Mouse (Mus musculus) heart, embryonic 11.5 days (tissue): ENCODE results near the gene Cdk5. TPM values are rescaled to one million over a fixed set of nuclear protein-coding genes. Genes with fewer than 3 reads are reported as not detected.
"Not testable (repeated sequence)": the region's sequence is repeated elsewhere in the genome, so short reads cannot be mapped to it uniquely, and the experiment has no call there.

Source experiments
- ATAC-seq: fragments of 200-750 bp; cut with Nextera tagmentation; replicated peaks from 2 replicates; pipeline ENCODE4 v1.8.0; 2017; ENCODE audit warnings: moderate library complexity; ENCODE audit not compliant: insufficient number of reproducible peaks, low FRiP score, low TSS enrichment
- H3K27ac ChIP-seq: fragments of 300-500 bp; sonication (generic); 2 replicates; pipeline ENCODE4 v1.5.1; 2014; ENCODE audit warnings: mild to moderate bottlenecking, low read depth, low read length
- H3K27me3 ChIP-seq: fragments of 300-500 bp; sonication (generic); 2 replicates; pipeline ENCODE4 v1.6.1; 2014; ENCODE audit warnings: mild to moderate bottlenecking, low read length, mixed read lengths; ENCODE audit not compliant: control insufficient read depth, insufficient read depth
- H3K36me3 ChIP-seq: fragments of 300-500 bp; sonication (generic); 2 replicates; pipeline ENCODE4 v1.6.1; 2014; ENCODE audit warnings: mild to moderate bottlenecking, low read length, moderate library complexity, mixed read lengths; ENCODE audit not compliant: control insufficient read depth, insufficient read depth
- H3K4me1 ChIP-seq: fragments of 300-500 bp; sonication (generic); 2 replicates; pipeline ENCODE4 v1.6.1; 2014; ENCODE audit warnings: low read length; ENCODE audit not compliant: control insufficient read depth, insufficient read depth
- H3K4me2 ChIP-seq: fragments of 300-500 bp; sonication (generic); 2 replicates; pipeline ENCODE4 v1.6.1; 2014; ENCODE audit warnings: mild to moderate bottlenecking, moderate library complexity
- H3K4me3 ChIP-seq: fragments of 300-500 bp; sonication (generic); 2 replicates; pipeline ENCODE4 v1.5.1; 2014; ENCODE audit warnings: low read depth, low read length
- H3K9ac ChIP-seq: fragments of 300-500 bp; sonication (generic); 2 replicates; pipeline ENCODE4 v1.6.1; 2014; ENCODE audit warnings: mild to moderate bottlenecking, low read depth, low read length, moderate library complexity
- H3K9me3 ChIP-seq: fragments of 300-500 bp; sonication (generic); replicated peaks from 2 replicates; pipeline ENCODE4 v1.6.1; 2016; ENCODE audit warnings: low read length; ENCODE audit not compliant: control insufficient read depth
- WGBS: fragments of 180-500 bp; shearing (Covaris S2); extraction: QIAGEN DNeasy Blood & Tissue Kit; methylation state at CpG from one replicate; pipeline ENCODE4 v1.1.7; 2014; ENCODE audit not compliant: insufficient replicate concordance; 5-methylcytosine and 5-hydroxymethylcytosine counted together
- polyA plus RNA-seq: library from polyadenylated mRNA; unstranded; fragments of >200 nt; fragmentation: Nextera tagmentation; extraction: Ambion mirVana; gene quantifications from 2 replicates; pipeline ENCODE4 v1.2.1, GENCODE M21; 2014

Cdk5 gene
- polyA plus RNA-seq, 1 experiment from 2014 or later, result 34.0 TPM

DNA sequence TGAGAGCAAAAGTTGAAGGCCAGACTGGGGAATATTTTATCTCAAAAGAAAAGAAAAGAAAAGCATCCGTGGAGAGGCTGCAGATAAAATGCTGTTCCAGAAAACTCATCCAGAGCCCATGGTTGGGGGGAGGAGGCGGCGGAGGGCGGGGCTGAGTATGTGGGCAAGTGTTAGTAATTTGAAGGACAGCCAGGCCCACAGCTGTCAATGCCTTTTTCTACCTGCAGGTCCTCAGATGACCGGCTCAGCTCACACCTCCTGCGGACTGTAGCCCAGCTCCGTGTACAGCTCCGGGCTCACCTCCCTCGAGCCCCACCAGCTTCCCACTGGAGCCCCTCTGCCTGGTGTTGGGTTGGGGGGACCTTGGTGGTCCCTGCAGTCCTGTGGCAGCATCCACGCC is 23.6 kb downstream of the Cdk5 start:
- Histone ChIP-seq H3K36me3 (no peaks in the 10 kb centered on the region; the same call in 1 of the 2 replicates), H3K9ac (no peak overlapping the region), H3K27me3 (no peaks in the 10 kb centered on the region), H3K27ac (no peak overlapping the region), H3K4me2 (no peak overlapping the region), H3K4me1 (no peaks in the 10 kb centered on the region), H3K4me3 (no peak overlapping the region), H3K9me3 (no peaks in the 10 kb centered on the region)
- 76% methylated on average over 10 of the region's 10 CpGs for WGBS
- no peak for ATAC-seq

- H3K36me3 ChIP-seq, ATAC-seq, H3K4me2 ChIP-seq, H3K27me3 ChIP-seq, H3K9ac ChIP-seq, H3K4me1 ChIP-seq, H3K4me3 ChIP-seq, H3K9me3 ChIP-seq, H3K27ac ChIP-seq: not testable (repeated sequence)
- WGBS, result 90% methylated on average over 6 of the region's 6 CpGs
Observed at GRCm38 (mm10) chr5:24396254-24396653, 27.1 kb downstream of the Cdk5 start.

- peak overlapping the region; percentile 85 for H3K27ac ChIP-seq
- peak overlapping the region; percentile 70 for H3K4me3 ChIP-seq
- no peaks in the 10 kb centered on the region for H3K36me3 ChIP-seq
- peaks cover 4% of the 10 kb centered on the region for H3K4me1 ChIP-seq
- 1% methylated on average over 36 of the region's 36 CpGs for WGBS
- no peaks in the 10 kb centered on the region for H3K27me3 ChIP-seq
- no peaks in the 10 kb centered on the region for H3K9me3 ChIP-seq
- peak overlapping the region; percentile 77 for H3K9ac ChIP-seq
- peak; percentile 96 for ATAC-seq
- peak overlapping the region; percentile 61 for H3K4me2 ChIP-seq
Observed at GRCm38 (mm10) chr5:24394165-24394894, 29.0 kb downstream of the Cdk5 start.

DNA sequence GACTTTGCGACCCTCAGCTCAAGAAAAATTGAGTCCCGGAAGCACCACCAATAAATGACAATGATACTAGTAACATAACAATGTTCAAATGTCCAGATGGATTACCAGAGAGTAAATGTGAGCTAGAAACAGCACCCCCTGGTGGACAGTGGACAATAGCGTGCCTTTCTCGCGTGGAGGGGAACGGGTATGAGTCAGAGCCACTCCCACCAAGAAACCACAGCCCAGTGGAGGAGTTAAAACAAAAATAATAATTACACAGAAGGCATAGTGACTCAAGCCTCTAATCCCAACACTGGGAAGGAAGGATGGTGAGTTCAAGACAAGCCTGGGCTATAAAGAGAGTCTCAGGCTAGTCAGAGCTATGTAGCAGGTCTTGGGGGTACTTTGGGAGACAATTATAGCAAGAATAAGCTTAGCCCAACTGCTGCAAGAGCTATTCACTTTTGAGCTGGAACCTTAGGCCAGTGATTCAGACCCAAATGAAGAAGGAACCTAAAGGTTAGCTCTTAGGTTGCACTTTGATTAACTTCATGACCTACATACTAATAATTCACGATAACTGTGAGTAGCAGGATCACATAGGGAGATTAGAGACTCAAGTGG is 29.8 kb downstream of the Cdk5 start, which contains the start of gene Abcb8:
Gene Abcb8, plus strand, starts transcription at position 272 of the 606 bp plus-strand sequence.
- no peak for ATAC-seq
- no peaks in the 10 kb centered on the region for H3K27me3 ChIP-seq
- peak within 1 kb of the TSS; percentile 77 for H3K9ac ChIP-seq
- H3K4me1 ChIP-seq, result peaks cover 8% of the 10 kb centered on the region
- H3K4me2 ChIP-seq, result peak within 1 kb of the TSS; percentile 61
- 19% methylated on average over 7 of the region's 7 CpGs for WGBS
- H3K9me3 ChIP-seq, result no peaks in the 10 kb centered on the region
- peak within 1 kb of the TSS; percentile 70 for H3K4me3 ChIP-seq
- H3K27ac ChIP-seq, result peak within 1 kb of the TSS; percentile 85
- H3K36me3 ChIP-seq, result no peaks in the 10 kb centered on the region

DNA sequence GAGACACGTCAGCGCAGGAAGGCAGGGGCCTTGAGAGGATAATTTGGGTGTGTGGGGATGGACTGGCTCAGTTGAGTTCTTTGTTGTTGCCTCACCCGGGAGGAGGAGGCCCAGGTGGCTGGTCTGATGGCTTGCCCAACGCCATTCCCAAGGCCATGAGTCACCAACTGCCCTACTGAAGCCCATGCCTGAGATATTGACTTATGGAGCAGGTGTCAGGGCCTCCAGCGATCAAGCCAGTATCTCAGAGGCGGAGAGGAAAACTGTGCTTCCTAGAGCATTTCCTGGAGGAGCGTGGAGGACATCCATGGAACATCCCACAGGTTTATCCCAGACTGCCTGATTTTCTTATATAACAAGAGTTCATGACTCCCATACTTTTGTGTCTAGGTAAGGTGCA is 30.6 kb downstream of the Cdk5 start:
- H3K4me2 ChIP-seq, result no peak overlapping the region
- ATAC-seq, result no peak
- peaks cover 10% of the 10 kb centered on the region for H3K4me1 ChIP-seq
- no peaks in the 10 kb centered on the region for H3K9me3 ChIP-seq
- H3K36me3 ChIP-seq, result no peaks in the 10 kb centered on the region
- no peak overlapping the region for H3K9ac ChIP-seq
- H3K27ac ChIP-seq, result no peak overlapping the region
- 70% methylated on average over 7 of the region's 7 CpGs for WGBS
- H3K4me3 ChIP-seq, result no peak overlapping the region
- no peaks in the 10 kb centered on the region for H3K27me3 ChIP-seq

DNA sequence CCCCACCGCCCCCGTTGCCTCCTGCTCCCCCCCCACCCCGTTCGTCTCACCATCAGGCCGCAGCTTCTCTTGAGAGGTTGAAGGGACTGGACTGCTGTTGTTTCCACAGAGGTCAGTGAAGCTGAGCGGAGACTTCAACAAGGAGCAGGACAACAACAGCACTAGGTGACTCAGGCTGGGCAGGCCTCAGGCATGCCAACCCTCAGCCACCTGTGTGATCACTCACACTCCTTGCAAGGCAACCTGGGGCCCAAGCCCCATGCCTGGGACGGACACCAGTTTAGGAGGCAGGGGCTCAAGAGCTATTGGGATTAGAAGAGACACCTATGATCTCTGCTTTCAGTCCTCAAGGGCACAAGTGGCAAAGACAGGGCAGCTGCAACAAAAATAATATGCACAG is 31.5 kb downstream of the Cdk5 start, which contains the start of gene Atg9b:
Gene Atg9b, minus strand, starts transcription at position 280 of the 400 bp plus-strand sequence.
- Histone ChIP-seq H3K4me1 (peaks cover 16% of the 10 kb centered on the region), H3K9me3 (no peaks in the 10 kb centered on the region), H3K27me3 (no peaks in the 10 kb centered on the region; the same call in 1 of the 2 replicates), H3K4me2 (no peak within 1 kb of the TSS), H3K9ac (no peak within 1 kb of the TSS), H3K36me3 (no peaks in the 10 kb centered on the region), H3K27ac (no peak within 1 kb of the TSS), H3K4me3 (no peak within 1 kb of the TSS)
- WGBS, result 72% methylated on average over 7 of the region's 7 CpGs
- no peak for ATAC-seq

GRCm38 (mm10) chr5:24389658-24390020 is 33.7 kb downstream of the Cdk5 start:
- 79% methylated on average over 4 of the region's 4 CpGs for WGBS
- peak overlapping the region; percentile 20; the same call in 1 of the 2 replicates for H3K4me2 ChIP-seq

GRCm38 (mm10) chr5:24389011-24389657 is 34.2 kb downstream of the Cdk5 start:
- no peak for ATAC-seq

More at GRCm38 (mm10) chr5:24389658-24390020, 33.7 kb downstream of the Cdk5 start:
- Histone ChIP-seq H3K9me3 (no peaks in the 10 kb centered on the region), H3K27me3 (peaks cover 2% of the 10 kb centered on the region; the same call in 1 of the 2 replicates), H3K4me1 (peaks cover 23% of the 10 kb centered on the region), H3K27ac (no peak overlapping the region), H3K36me3 (no peaks in the 10 kb centered on the region), H3K4me3 (no peak overlapping the region), H3K9ac (no peak overlapping the region)
- ATAC-seq, result no peak

More at GRCm38 (mm10) chr5:24389011-24389657, 34.2 kb downstream of the Cdk5 start:
- 46% methylated on average over 6 of the region's 7 CpGs for WGBS
- Histone ChIP-seq H3K4me2 (peak overlapping the region; percentile 20; the same call in 1 of the 2 replicates), H3K4me1 (peaks cover 23% of the 10 kb centered on the region), H3K9me3 (no peaks in the 10 kb centered on the region), H3K27ac (no peak overlapping the region), H3K36me3 (no peaks in the 10 kb centered on the region), H3K27me3 (peaks cover 2% of the 10 kb centered on the region; the same call in 1 of the 2 replicates), H3K9ac (no peak overlapping the region), H3K4me3 (no peak overlapping the region)
